Mouse (Mus musculus): Measurements from ENCODE around the gene Mrpl12. TPM values are rescaled to one million over a fixed set of nuclear protein-coding genes. Genes with fewer than 3 reads are reported as not detected.

The Mrpl12 gene
- polyA plus RNA-seq (2014; fragmentation: Illumina TruSeq; extraction: RNeasy Lipid Tissue Mini Kit (QIAGEN cat#74804); ENCODE audit: low read depth, low replicate concordance), result 58.6 TPM

DNA sequence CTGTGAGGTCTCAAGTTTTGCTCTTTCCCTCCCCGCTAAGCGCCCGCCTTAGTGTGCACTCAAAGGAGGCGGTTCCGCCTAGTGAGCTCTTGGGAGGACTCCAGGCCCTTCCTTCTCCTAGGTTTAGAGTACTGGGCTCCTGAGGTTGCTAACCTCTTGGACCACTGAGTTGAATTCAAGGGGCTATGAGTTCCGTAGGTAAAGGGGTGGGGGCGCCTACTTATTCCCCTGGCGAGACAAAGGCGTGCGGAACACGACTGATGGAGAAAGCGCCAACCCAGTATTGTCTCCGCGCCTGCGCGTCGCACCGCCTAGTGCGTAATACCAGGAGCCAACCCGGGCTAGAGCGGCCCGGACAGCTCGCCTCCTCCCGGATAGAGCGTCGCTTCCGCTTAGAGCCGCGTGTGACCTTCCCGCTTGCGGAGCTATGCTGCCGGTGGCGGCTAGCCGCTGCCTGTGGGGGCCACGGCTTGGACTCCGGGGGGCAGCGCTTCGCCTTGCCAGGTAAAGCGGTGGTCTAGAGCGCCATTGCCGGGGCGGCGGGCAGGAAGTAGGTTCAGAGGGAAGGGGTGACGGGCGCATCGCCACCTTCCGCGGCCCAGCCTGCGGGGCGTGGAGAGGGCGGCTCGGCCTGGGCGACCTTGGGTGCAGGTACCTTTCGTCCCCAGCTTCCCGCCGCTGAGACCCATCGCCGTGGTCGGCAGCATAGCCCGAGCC is at the start of gene Mrpl12:
Gene Mrpl12, plus strand, starts transcription at position 349 of the 717 bp plus-strand sequence.

DNA sequence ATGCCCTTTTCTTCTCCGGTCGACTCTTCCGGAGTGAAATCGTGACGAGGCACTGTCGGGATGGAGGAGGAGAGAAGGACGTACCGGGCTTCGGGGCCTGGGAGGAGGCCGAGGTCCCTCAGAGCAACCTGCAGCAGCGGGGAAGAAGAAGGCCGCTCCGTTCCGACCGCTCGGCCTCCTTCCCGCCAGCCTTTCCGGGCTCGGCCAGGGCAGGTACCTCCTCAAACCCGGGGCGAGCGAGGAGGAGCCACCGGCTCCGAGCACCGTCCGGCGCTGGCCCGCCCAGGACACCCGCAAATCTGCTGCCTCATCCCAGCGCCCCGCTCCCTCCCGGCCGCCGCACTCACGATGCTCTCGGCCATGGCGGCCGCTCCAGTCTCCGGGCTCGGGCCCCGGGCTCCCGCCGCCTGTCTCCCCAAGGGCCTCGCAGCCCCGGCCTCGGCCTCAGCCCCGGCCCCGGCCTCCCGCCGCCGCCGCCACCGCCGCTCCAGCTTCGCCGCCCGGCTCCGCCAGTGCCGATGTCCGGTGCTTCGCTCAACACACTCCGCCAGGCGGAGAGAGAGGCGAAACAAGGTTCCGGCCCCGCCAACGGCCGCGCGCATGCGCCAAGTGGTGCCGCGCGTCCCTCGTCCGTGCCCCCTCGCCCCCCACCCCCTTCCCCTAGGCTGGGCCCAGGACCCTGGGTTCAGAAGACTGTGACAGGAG is 47.1 kb upstream of the Mrpl12 start, which contains the start of gene Nploc4:
Gene Nploc4, minus strand, starts transcription at position 557 of the 705 bp plus-strand sequence.

DNA sequence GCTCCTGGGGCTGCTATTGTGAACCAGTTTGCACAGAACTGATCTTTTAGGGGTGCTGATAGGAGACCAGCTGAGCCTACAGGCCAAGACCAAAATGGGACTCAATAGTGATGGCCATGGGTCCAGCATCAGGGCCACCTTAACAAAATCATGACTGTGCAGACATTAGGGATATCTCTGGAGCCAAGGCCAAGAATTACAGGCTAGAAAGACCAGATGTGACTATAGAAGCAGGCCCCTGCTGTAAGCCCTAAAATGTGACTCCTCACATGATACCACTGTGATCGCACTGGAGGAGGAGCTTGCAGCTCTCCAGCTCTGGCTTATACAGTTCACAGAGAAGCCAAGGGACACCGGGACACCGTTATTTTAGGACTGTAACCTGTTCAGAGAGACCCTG is 42.1 kb upstream of the Mrpl12 start, which contains the start of gene Tspan10:
Gene Tspan10, plus strand, starts transcription at position 301 of the 400 bp plus-strand sequence.

DNA sequence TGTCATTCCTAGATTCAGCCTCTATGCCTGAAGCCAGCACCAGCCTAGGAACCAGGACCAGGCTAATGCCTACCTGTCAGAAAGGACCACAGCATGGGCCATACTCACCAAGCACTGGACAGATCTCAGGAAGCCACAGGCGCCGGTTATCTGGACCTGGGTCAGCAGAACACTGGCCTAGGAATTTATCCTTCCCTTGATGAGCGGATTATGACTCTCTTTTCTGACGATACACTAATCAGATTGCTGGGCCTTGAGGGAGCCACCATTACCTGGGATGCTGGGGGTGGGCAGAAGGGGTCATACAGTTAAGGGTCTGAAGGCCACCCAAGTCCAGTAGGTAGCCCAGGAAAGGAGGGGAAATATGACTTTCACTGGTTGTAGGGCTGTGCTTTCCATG is 31.1 kb upstream of the Mrpl12 start, which contains the start of gene Pde6g:
Gene Pde6g, minus strand, starts transcription at position 195 of the 400 bp plus-strand sequence.

DNA sequence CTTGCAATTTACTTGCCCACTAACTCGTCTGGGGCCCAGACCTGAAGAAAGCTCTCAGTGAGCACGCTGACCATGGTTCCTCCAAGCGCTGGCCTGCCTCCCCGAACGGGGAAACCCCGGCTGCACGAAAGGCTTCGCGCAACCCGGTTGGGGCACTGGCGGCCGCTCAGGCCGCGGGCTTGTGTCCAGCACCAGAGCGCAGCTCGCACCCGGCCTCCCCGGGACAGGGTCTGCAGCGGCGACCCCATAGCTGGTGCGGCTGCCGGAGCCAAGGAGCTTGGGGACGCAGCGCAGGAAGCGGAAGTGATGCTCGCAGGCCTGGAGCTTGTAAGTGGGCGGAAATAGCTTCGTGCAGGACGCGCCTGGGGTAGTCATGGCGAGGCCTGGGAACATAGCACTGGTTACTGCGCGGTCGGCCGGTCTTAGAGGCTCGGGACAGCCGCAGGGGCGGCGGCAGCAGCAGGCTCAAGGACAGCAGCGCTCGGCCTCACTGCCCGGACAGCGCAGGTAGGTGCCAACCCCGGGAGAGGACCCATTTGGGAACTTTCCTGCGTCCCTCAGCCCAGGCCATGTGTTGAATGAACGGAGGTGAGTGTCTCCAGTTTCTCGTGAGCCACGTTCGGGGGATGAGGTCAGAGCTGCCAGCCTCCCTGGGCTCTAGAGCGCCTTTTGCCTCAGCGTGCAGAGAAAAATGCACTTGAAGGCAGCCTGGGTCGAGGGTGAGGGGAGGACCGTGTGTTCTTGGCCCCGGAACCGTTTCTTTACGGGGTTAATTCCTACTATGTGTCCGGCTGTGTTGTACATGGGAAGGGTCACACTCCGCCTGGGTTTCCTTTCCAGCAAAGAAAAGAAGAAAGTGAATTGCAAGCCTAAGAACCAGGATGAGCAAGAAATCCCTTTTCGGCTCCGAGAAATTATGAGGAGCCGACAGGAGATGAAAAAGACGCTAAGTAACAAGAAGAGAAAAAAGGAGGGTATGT is 26.4 kb upstream of the Mrpl12 start, which contains the start of the genes Oxld1 and Ccdc137:
Gene Oxld1, minus strand, starts transcription at position 297 of the 980 bp plus-strand sequence.
Gene Ccdc137, plus strand, starts transcription at position 344 of the 980 bp plus-strand sequence.

DNA sequence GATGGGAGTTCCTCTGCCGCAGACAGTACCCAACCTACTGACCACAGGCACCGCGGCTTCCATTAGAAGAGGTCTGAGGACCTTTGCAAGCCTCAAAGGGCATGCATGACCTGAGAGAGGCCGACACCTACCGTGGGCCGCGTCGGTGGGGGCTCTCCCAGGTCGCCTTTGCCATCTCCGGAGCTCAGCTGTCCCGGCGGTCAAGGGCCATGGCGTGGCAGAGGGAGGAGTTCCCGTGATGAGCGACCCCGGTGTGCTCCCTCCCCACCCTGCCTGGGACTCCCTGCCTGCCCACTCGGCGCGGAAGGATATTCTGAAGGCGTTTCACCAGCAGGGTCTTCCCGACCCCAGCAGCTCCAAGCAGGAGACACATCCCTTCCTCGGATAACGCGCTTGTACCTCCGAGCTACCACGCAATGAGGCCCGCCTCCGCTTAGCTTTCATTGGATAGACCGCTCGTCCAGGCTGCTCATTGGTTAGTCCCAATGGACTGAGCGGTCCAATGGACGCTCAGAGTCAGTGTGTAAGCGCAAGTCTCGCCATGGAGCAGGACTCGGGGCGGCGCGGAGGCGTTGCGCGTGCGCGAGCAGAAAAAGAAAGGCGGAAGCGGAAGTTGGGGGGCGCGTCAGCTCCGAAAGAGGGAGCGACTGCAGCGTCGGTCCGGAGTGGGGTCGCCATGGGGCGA is 17.2 kb upstream of the Mrpl12 start, which contains the start of gene Arl16:
Gene Arl16, minus strand, starts transcription at position 557 of the 685 bp plus-strand sequence.

DNA sequence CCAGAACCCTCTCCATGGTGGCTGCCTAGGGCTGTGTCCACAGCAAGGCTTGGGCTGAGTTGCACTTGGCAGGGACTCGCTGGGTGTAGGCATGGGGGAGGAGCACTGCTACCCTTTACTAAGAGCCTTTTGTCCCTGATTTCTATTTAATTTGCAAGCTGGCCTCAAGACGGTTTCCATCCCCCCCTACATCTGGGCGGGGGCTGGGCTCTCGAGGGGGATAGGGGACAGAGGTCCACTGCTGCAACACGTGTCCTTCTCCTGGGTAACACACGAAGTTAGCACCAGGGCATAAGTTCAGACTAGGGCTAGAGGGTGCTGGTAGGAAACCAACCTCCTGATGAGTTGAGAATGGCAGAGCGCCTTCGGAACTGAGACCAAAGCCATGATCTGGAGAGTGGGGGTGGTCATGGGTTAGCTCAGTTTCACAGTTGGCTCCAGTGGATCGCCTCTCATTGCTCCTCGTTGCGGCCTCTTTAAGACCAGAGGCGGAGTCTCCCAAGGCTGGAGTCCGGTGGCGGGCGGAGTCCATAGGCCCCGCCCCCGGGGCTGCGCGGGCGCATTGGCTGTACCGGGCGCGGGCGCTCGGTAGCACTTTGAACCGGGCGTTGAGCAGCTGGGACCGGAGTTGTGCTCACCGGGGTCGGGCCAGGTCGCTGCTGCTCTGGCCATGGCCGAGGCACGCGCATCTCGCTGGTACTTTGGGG is 7.1 kb downstream of the Mrpl12 start, which contains the start of gene Slc25a10:
Gene Slc25a10, plus strand, starts transcription at position 524 of the 707 bp plus-strand sequence.

DNA sequence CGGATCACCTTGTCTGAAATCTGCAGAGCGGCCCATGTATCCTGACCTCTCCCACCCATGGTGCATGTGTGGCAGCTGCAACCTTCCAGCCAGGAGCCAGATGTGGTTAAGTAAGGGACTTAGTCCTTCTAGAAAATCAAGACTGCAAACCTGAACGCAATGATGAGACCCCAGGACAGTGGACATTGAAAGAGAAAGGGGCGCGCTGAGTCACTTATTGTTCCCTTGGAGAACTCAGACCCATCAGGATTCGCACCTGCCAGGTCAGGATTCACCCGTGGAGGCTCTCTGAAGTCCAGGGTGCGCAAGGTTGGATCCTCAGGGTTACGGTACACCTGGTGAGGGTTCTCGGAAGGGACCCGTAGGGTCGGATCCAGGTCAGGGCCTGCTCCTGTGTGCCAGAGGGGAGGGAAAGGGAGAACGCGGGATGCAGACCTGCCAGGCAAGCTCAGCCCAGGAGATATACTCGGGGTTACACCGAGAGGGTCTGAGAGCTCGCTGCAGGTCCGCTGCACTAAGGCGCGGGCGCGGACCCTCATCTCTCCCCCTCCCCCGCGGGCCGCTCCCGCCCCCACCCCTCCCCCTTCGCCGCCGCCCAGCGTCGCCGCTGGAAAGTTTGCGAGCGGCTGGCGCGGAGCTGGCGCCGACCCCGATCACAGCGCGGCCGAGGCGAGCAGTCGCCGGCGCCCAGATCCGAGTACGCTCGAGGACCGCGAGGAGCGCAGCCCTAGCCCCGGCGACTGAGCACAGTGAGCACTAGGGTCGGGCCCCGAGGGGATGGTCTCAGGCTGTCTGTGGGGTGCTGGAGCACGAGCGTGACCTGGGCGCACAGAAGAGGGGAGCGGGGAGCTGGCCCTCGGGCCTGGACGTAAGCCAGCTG is 45.9 kb downstream of the Mrpl12 start, which contains the start of gene Gcgr:
Gene Gcgr, plus strand, starts transcription at position 615 of the 880 bp plus-strand sequence.

Other genes starting within 250 kb of the Mrpl12 start
- gene Actg1, start 136.1 kb upstream of the Mrpl12 start, polyA plus RNA-seq (2014; fragmentation: Illumina TruSeq; extraction: RNeasy Lipid Tissue Mini Kit (QIAGEN cat#74804); ENCODE audit: low read depth, low replicate concordance), result 1,201 TPM
- gene Fscn2, start 123.1 kb upstream of the Mrpl12 start, polyA plus RNA-seq (2014; fragmentation: Illumina TruSeq; extraction: RNeasy Lipid Tissue Mini Kit (QIAGEN cat#74804); ENCODE audit: low read depth, low replicate concordance), result 0.92 TPM
- 9.8 TPM for gene Faap100, start 105.8 kb upstream of the Mrpl12 start, polyA plus RNA-seq (2014; fragmentation: Illumina TruSeq; extraction: RNeasy Lipid Tissue Mini Kit (QIAGEN cat#74804); ENCODE audit: low read depth, low replicate concordance)
- 50.3 TPM for gene Nploc4, start 46.9 kb upstream of the Mrpl12 start, polyA plus RNA-seq (2014; fragmentation: Illumina TruSeq; extraction: RNeasy Lipid Tissue Mini Kit (QIAGEN cat#74804); ENCODE audit: low read depth, low replicate concordance)
- gene Tspan10, start 42.0 kb upstream of the Mrpl12 start, polyA plus RNA-seq (2014; fragmentation: Illumina TruSeq; extraction: RNeasy Lipid Tissue Mini Kit (QIAGEN cat#74804); ENCODE audit: low read depth, low replicate concordance), result not detected
- gene Pde6g, start 31.1 kb upstream of the Mrpl12 start, polyA plus RNA-seq (2014; fragmentation: Illumina TruSeq; extraction: RNeasy Lipid Tissue Mini Kit (QIAGEN cat#74804); ENCODE audit: low read depth, low replicate concordance), result 0.65 TPM
- 20.5 TPM for gene Oxld1, start 26.5 kb upstream of the Mrpl12 start, polyA plus RNA-seq (2014; fragmentation: Illumina TruSeq; extraction: RNeasy Lipid Tissue Mini Kit (QIAGEN cat#74804); ENCODE audit: low read depth, low replicate concordance)
- 18.3 TPM for gene Ccdc137, start 26.5 kb upstream of the Mrpl12 start, polyA plus RNA-seq (2014; fragmentation: Illumina TruSeq; extraction: RNeasy Lipid Tissue Mini Kit (QIAGEN cat#74804); ENCODE audit: low read depth, low replicate concordance)
- 23.1 TPM for gene Arl16, start 17.0 kb upstream of the Mrpl12 start, polyA plus RNA-seq (2014; fragmentation: Illumina TruSeq; extraction: RNeasy Lipid Tissue Mini Kit (QIAGEN cat#74804); ENCODE audit: low read depth, low replicate concordance)
- 127 TPM for gene Slc25a10, start 7.2 kb downstream of the Mrpl12 start, polyA plus RNA-seq (2014; fragmentation: Illumina TruSeq; extraction: RNeasy Lipid Tissue Mini Kit (QIAGEN cat#74804); ENCODE audit: low read depth, low replicate concordance)
- 0.86 TPM for gene Gcgr, start 46.1 kb downstream of the Mrpl12 start, polyA plus RNA-seq (2014; fragmentation: Illumina TruSeq; extraction: RNeasy Lipid Tissue Mini Kit (QIAGEN cat#74804); ENCODE audit: low read depth, low replicate concordance)
- 110 TPM for gene Mcrip1, start 65.1 kb downstream of the Mrpl12 start, polyA plus RNA-seq (2014; fragmentation: Illumina TruSeq; extraction: RNeasy Lipid Tissue Mini Kit (QIAGEN cat#74804); ENCODE audit: low read depth, low replicate concordance)
- gene Ppp1r27, start 66.5 kb downstream of the Mrpl12 start, polyA plus RNA-seq (2014; fragmentation: Illumina TruSeq; extraction: RNeasy Lipid Tissue Mini Kit (QIAGEN cat#74804); ENCODE audit: low read depth, low replicate concordance), result not detected
- 519 TPM for gene P4hb, start 88.6 kb downstream of the Mrpl12 start, polyA plus RNA-seq (2014; fragmentation: Illumina TruSeq; extraction: RNeasy Lipid Tissue Mini Kit (QIAGEN cat#74804); ENCODE audit: low read depth, low replicate concordance)
- 356 TPM for gene Arhgdia, start 97.0 kb downstream of the Mrpl12 start, polyA plus RNA-seq (2014; fragmentation: Illumina TruSeq; extraction: RNeasy Lipid Tissue Mini Kit (QIAGEN cat#74804); ENCODE audit: low read depth, low replicate concordance)
- gene Alyref, start 113.8 kb downstream of the Mrpl12 start, polyA plus RNA-seq (2014; fragmentation: Illumina TruSeq; extraction: RNeasy Lipid Tissue Mini Kit (QIAGEN cat#74804); ENCODE audit: low read depth, low replicate concordance), result 39.4 TPM
- 47.3 TPM for gene Anapc11, start 113.8 kb downstream of the Mrpl12 start, polyA plus RNA-seq (2014; fragmentation: Illumina TruSeq; extraction: RNeasy Lipid Tissue Mini Kit (QIAGEN cat#74804); ENCODE audit: low read depth, low replicate concordance)
- gene Npb, start 123.9 kb downstream of the Mrpl12 start, polyA plus RNA-seq (2014; fragmentation: Illumina TruSeq; extraction: RNeasy Lipid Tissue Mini Kit (QIAGEN cat#74804); ENCODE audit: low read depth, low replicate concordance), result not detected
- 83.9 TPM for gene Pcyt2, start 133.3 kb downstream of the Mrpl12 start, polyA plus RNA-seq (2014; fragmentation: Illumina TruSeq; extraction: RNeasy Lipid Tissue Mini Kit (QIAGEN cat#74804); ENCODE audit: low read depth, low replicate concordance)
- 40.4 TPM for gene Sirt7, start 140.6 kb downstream of the Mrpl12 start, polyA plus RNA-seq (2014; fragmentation: Illumina TruSeq; extraction: RNeasy Lipid Tissue Mini Kit (QIAGEN cat#74804); ENCODE audit: low read depth, low replicate concordance)
- 66.7 TPM for gene Mafg, start 149.0 kb downstream of the Mrpl12 start, polyA plus RNA-seq (2014; fragmentation: Illumina TruSeq; extraction: RNeasy Lipid Tissue Mini Kit (QIAGEN cat#74804); ENCODE audit: low read depth, low replicate concordance)
- 4.0 TPM for gene Pycr1, start 159.2 kb downstream of the Mrpl12 start, polyA plus RNA-seq (2014; fragmentation: Illumina TruSeq; extraction: RNeasy Lipid Tissue Mini Kit (QIAGEN cat#74804); ENCODE audit: low read depth, low replicate concordance)
- not detected for gene Myadml2, start 163.5 kb downstream of the Mrpl12 start, polyA plus RNA-seq (2014; fragmentation: Illumina TruSeq; extraction: RNeasy Lipid Tissue Mini Kit (QIAGEN cat#74804); ENCODE audit: low read depth, low replicate concordance)
- gene Notum, start 176.6 kb downstream of the Mrpl12 start, polyA plus RNA-seq (2014; fragmentation: Illumina TruSeq; extraction: RNeasy Lipid Tissue Mini Kit (QIAGEN cat#74804); ENCODE audit: low read depth, low replicate concordance), result 4.7 TPM
- gene Aspscr1, start 188.4 kb downstream of the Mrpl12 start, polyA plus RNA-seq (2014; fragmentation: Illumina TruSeq; extraction: RNeasy Lipid Tissue Mini Kit (QIAGEN cat#74804); ENCODE audit: low read depth, low replicate concordance), result 76.1 TPM
- gene Cenpx, start 229.1 kb downstream of the Mrpl12 start, polyA plus RNA-seq (2014; fragmentation: Illumina TruSeq; extraction: RNeasy Lipid Tissue Mini Kit (QIAGEN cat#74804); ENCODE audit: low read depth, low replicate concordance), result 91.5 TPM
- 40.3 TPM for gene Lrrc45, start 229.3 kb downstream of the Mrpl12 start, polyA plus RNA-seq (2014; fragmentation: Illumina TruSeq; extraction: RNeasy Lipid Tissue Mini Kit (QIAGEN cat#74804); ENCODE audit: low read depth, low replicate concordance)
- 11.5 TPM for gene Rac3, start 236.9 kb downstream of the Mrpl12 start, polyA plus RNA-seq (2014; fragmentation: Illumina TruSeq; extraction: RNeasy Lipid Tissue Mini Kit (QIAGEN cat#74804); ENCODE audit: low read depth, low replicate concordance)
- 102 TPM for gene Dcxr, start 242.7 kb downstream of the Mrpl12 start, polyA plus RNA-seq (2014; fragmentation: Illumina TruSeq; extraction: RNeasy Lipid Tissue Mini Kit (QIAGEN cat#74804); ENCODE audit: low read depth, low replicate concordance)
- gene Cbr2, start 247.5 kb downstream of the Mrpl12 start, polyA plus RNA-seq (2014; fragmentation: Illumina TruSeq; extraction: RNeasy Lipid Tissue Mini Kit (QIAGEN cat#74804); ENCODE audit: low read depth, low replicate concordance), result 65.7 TPM

Measured in adipose tissue, adult 10 weeks (tissue).